Mouse (Mus musculus): ENCODE data around the gene Ntn1. TPM values are rescaled to one million over a fixed set of nuclear protein-coding genes. Genes with fewer than 3 reads are reported as not detected.
A peak's percentile ranks its signal among the peaks of the same experiment; 100 is the strongest.

Ntn1 gene
- polyA plus RNA-seq, 1 experiment from 2014 or later: 14.8 TPM

GRCm38 (mm10) chr11:68321417-68321816 lies 79.2 kb downstream of the Ntn1 start:
- 55% methylated on average over 7 of the region's 7 CpGs for WGBS
- no peak overlapping the region for H3K27ac ChIP-seq

GRCm38 (mm10) chr11:68315551-68316130 lies 85.0 kb downstream of the Ntn1 start:
- H3K4me3 ChIP-seq: no peak overlapping the region
- no peaks in the 10 kb centered on the region for H3K27me3 ChIP-seq
- no peak overlapping the region for H3K4me2 ChIP-seq (replicated peaks)
- H3K9ac ChIP-seq: no peak overlapping the region
- WGBS: 52% methylated on average over 11 of the region's 11 CpGs
- H3K27ac ChIP-seq: no peak overlapping the region
- H3K4me1 ChIP-seq: 0 out of 2 replicates have a peak, but pooled peaks cover 14% of the 10 kb centered on the region
- H3K9me3 ChIP-seq: peaks cover 3% of the 10 kb centered on the region; the same call in 1 of the 2 replicates
- ATAC-seq (ENCODE audit: insufficient number of reproducible peaks, insufficient read depth, low FRiP score, low TSS enrichment): no peak
- H3K36me3 ChIP-seq: no peaks in the 10 kb centered on the region

More at GRCm38 (mm10) chr11:68321417-68321816, 79.2 kb downstream of the Ntn1 start:
- Histone ChIP-seq H3K4me1 (no peaks in the 10 kb centered on the region), H3K9me3 (peaks cover 3% of the 10 kb centered on the region; the same call in 1 of the 2 replicates), H3K27me3 (no peaks in the 10 kb centered on the region), H3K9ac (no peak overlapping the region), H3K4me3 (no peak overlapping the region), H3K36me3 (no peaks in the 10 kb centered on the region), H3K4me2 (replicated peaks) (no peak overlapping the region)
- ATAC-seq (ENCODE audit: insufficient number of reproducible peaks, insufficient read depth, low FRiP score, low TSS enrichment): 0 out of 2 replicates have a peak, but pooled peaks have one; percentile 15

DNA sequence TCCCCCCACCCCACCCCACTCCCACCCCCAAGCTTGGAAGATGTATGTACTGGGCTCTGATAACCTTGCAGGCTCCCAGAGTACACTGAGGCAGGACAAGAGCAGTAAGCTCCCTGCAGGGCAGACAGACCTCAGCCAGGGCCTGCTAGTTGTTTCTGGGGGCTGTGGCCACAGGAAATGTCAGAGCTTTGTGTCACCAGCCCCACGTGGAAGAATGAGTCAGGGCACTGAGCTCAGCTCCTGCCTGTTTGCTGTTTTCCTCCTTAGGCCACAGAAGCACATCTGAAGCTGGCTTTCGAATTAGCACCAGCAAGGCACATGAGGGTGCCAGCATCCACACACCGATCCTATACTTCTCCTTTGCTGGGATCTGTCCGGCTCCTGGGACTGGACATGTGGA lies 86.8 kb downstream of the Ntn1 start:
- WGBS: 57% methylated on average over 4 of the region's 4 CpGs
- H3K9ac ChIP-seq: no peak overlapping the region
- H3K4me1 ChIP-seq: peaks cover 20% of the 10 kb centered on the region; the same call in 1 of the 2 replicates
- H3K27ac ChIP-seq: no peak overlapping the region
- H3K27me3 ChIP-seq: no peaks in the 10 kb centered on the region
- H3K9me3 ChIP-seq: peaks cover 3% of the 10 kb centered on the region; the same call in 1 of the 2 replicates
- H3K4me3 ChIP-seq: no peak overlapping the region
- no peak for ATAC-seq (ENCODE audit: insufficient number of reproducible peaks, insufficient read depth, low FRiP score, low TSS enrichment)
- H3K36me3 ChIP-seq: no peaks in the 10 kb centered on the region
- H3K4me2 ChIP-seq (replicated peaks): no peak overlapping the region

GRCm38 (mm10) chr11:68313065-68313464 lies 87.6 kb downstream of the Ntn1 start:
- Histone ChIP-seq H3K4me3 (no peak overlapping the region), H3K4me2 (replicated peaks) (no peak overlapping the region), H3K36me3 (no peaks in the 10 kb centered on the region), H3K9me3 (peaks cover 3% of the 10 kb centered on the region; the same call in 1 of the 2 replicates), H3K9ac (no peak overlapping the region), H3K4me1 (peaks cover 21% of the 10 kb centered on the region; the same call in 1 of the 2 replicates), H3K27ac (no peak overlapping the region), H3K27me3 (no peaks in the 10 kb centered on the region)
- no peak for ATAC-seq (ENCODE audit: insufficient number of reproducible peaks, insufficient read depth, low FRiP score, low TSS enrichment)
- 37% methylated on average over 7 of the region's 7 CpGs for WGBS

- Histone ChIP-seq H3K4me2 (replicated peaks) (no peak overlapping the region), H3K4me3 (no peak overlapping the region), H3K4me1 (peaks cover 18% of the 10 kb centered on the region; the same call in 1 of the 2 replicates), H3K9me3 (no peaks in the 10 kb centered on the region), H3K27ac (no peak overlapping the region), H3K36me3 (no peaks in the 10 kb centered on the region), H3K27me3 (no peaks in the 10 kb centered on the region), H3K9ac (no peak overlapping the region)
- no peak for ATAC-seq (ENCODE audit: insufficient number of reproducible peaks, insufficient read depth, low FRiP score, low TSS enrichment)
- 42% methylated on average over 10 of the region's 10 CpGs for WGBS
Observed at GRCm38 (mm10) chr11:68308911-68309580, 91.6 kb downstream of the Ntn1 start.

DNA sequence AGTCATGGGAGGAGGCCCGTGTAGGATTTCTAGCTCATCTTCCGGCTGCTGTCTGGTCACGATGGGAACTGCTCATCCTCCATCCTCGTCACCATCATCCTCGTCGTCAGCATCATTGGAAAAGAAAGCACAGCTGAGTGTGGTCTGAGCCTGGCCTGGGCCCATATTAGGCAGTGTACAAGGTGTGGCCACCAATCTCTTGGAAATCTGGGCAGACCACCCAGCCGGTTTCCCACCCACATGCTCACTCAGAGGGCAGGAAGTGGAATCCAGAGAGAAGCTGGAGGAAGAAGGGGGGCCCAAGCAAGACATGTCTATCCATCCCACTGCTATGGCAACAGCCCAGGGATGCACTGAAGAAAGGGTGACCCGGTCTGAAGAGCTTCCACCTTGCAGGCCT lies 94.6 kb downstream of the Ntn1 start:
- ATAC-seq (ENCODE audit: insufficient number of reproducible peaks, insufficient read depth, low FRiP score, low TSS enrichment): no peak
- peaks cover 7% of the 10 kb centered on the region; the same call in 1 of the 2 replicates for H3K4me1 ChIP-seq
- H3K9me3 ChIP-seq: no peaks in the 10 kb centered on the region
- WGBS: 81% methylated on average over 8 of the region's 8 CpGs
- H3K4me2 ChIP-seq (replicated peaks): no peak overlapping the region
- no peaks in the 10 kb centered on the region for H3K36me3 ChIP-seq
- no peak overlapping the region for H3K27ac ChIP-seq
- H3K4me3 ChIP-seq: no peak overlapping the region
- H3K27me3 ChIP-seq: no peaks in the 10 kb centered on the region
- H3K9ac ChIP-seq: no peak overlapping the region

DNA sequence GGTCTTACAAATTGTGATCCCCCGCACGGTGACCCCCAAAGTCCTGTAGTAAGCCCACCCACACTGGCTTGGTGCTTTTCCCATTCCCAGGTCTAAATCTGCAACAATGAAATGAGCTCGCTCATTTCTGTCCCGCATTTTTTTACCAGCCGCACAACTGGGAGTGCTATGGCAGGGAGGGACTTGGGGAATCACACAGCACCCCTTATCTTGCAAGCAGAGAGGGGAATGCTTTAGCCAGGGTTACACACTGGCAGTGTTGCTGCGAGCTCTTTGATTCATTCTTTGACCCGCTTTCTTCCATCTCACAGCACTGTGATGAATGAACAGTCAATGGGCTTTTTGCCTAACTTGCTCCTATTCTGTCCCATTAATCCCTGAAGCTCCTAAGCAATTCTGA lies 98.3 kb downstream of the Ntn1 start:
- Histone ChIP-seq H3K36me3 (no peaks in the 10 kb centered on the region), H3K4me2 (replicated peaks) (no peak overlapping the region), H3K9me3 (no peaks in the 10 kb centered on the region), H3K4me1 (no peaks in the 10 kb centered on the region), H3K4me3 (no peak overlapping the region), H3K9ac (no peak overlapping the region), H3K27ac (no peak overlapping the region), H3K27me3 (no peaks in the 10 kb centered on the region)
- WGBS: 90% methylated on average over 7 of the region's 7 CpGs
- no peak for ATAC-seq (ENCODE audit: insufficient number of reproducible peaks, insufficient read depth, low FRiP score, low TSS enrichment)

GRCm38 (mm10) chr11:68301660-68302059 lies 99.0 kb downstream of the Ntn1 start:
- no peaks in the 10 kb centered on the region for H3K36me3 ChIP-seq
- H3K9me3 ChIP-seq: no peaks in the 10 kb centered on the region
- no peak overlapping the region for H3K27ac ChIP-seq
- no peaks in the 10 kb centered on the region; the same call in 1 of the 2 replicates for H3K27me3 ChIP-seq
- 78% methylated on average over 4 of the region's 4 CpGs for WGBS
- ATAC-seq (ENCODE audit: insufficient number of reproducible peaks, insufficient read depth, low FRiP score, low TSS enrichment): no peak
- H3K4me1 ChIP-seq: no peaks in the 10 kb centered on the region
- no peak overlapping the region for H3K9ac ChIP-seq
- no peak overlapping the region for H3K4me3 ChIP-seq
- H3K4me2 ChIP-seq (replicated peaks): no peak overlapping the region

DNA sequence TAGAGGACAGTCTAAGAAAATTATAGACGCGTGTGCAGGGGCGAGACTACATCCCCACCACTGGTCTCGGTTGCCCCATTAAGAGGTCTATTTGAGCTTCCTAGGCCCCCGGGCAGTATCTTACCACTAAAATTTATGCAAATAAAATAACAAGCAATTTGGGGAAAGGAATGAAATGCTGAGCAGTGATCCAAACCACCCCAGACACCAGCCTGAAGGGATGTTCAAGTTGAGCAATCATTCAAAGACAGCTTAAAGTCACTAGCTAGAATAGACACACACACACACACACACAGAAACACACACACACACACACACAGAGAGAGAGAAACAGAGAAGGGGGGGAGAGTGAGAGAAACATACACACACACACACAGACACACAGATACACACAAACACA lies 105.1 kb downstream of the Ntn1 start:
- 73% methylated on average over 5 of the region's 5 CpGs for WGBS
- H3K9me3 ChIP-seq: no peaks in the 10 kb centered on the region
- H3K4me1 ChIP-seq: peaks cover 6% of the 10 kb centered on the region
- H3K36me3 ChIP-seq: no peaks in the 10 kb centered on the region
- no peak overlapping the region for H3K4me2 ChIP-seq (replicated peaks)
- no peaks in the 10 kb centered on the region; the same call in 1 of the 2 replicates for H3K27me3 ChIP-seq
- ATAC-seq (ENCODE audit: insufficient number of reproducible peaks, insufficient read depth, low FRiP score, low TSS enrichment): no peak
- no peak overlapping the region for H3K9ac ChIP-seq
- H3K27ac ChIP-seq: no peak overlapping the region
- H3K4me3 ChIP-seq: no peak overlapping the region

DNA sequence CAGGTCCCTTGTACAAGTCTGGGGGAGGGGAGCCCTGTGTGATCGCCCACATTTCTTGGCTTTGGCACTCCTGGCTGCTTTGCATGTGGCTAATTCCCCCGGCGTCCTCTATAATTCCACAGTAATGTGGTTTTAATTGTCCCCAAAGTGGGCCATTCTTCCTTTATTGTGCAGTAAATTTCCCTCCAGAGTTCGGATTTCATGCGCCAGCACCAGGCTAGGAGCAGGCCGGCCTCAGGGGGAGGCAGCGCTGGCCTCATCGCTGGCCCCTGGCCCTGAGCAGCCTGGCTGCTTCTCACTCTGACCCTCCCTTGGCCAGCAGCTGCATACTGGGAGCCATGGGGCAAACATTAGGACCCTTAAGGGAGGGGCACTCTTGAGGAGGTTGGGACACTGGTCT lies 110.0 kb downstream of the Ntn1 start:
- no peak for ATAC-seq (ENCODE audit: insufficient number of reproducible peaks, insufficient read depth, low FRiP score, low TSS enrichment)
- WGBS: 22% methylated on average over 8 of the region's 8 CpGs
- Histone ChIP-seq H3K27me3 (0 out of 2 replicates have a peak, but pooled peaks cover 8% of the 10 kb centered on the region), H3K9me3 (no peaks in the 10 kb centered on the region), H3K4me1 (peaks cover 15% of the 10 kb centered on the region), H3K4me3 (no peak overlapping the region), H3K4me2 (replicated peaks) (no peak overlapping the region), H3K9ac (no peak overlapping the region), H3K36me3 (no peaks in the 10 kb centered on the region), H3K27ac (no peak overlapping the region)

GRCm38 (mm10) chr11:68287331-68287730 lies 113.3 kb downstream of the Ntn1 start:
- Histone ChIP-seq H3K9me3 (no peaks in the 10 kb centered on the region), H3K9ac (no peak overlapping the region), H3K36me3 (no peaks in the 10 kb centered on the region), H3K27me3 (0 out of 2 replicates have a peak, but pooled peaks cover 8% of the 10 kb centered on the region), H3K4me2 (replicated peaks) (no peak overlapping the region), H3K4me1 (peaks cover 17% of the 10 kb centered on the region), H3K27ac (no peak overlapping the region), H3K4me3 (no peak overlapping the region)
- 70% methylated on average over 5 of the region's 5 CpGs for WGBS
- ATAC-seq (ENCODE audit: insufficient number of reproducible peaks, insufficient read depth, low FRiP score, low TSS enrichment): no peak
